ENCODE assay signal across 10 mouse cellular contexts in the genomic region with DNA sequence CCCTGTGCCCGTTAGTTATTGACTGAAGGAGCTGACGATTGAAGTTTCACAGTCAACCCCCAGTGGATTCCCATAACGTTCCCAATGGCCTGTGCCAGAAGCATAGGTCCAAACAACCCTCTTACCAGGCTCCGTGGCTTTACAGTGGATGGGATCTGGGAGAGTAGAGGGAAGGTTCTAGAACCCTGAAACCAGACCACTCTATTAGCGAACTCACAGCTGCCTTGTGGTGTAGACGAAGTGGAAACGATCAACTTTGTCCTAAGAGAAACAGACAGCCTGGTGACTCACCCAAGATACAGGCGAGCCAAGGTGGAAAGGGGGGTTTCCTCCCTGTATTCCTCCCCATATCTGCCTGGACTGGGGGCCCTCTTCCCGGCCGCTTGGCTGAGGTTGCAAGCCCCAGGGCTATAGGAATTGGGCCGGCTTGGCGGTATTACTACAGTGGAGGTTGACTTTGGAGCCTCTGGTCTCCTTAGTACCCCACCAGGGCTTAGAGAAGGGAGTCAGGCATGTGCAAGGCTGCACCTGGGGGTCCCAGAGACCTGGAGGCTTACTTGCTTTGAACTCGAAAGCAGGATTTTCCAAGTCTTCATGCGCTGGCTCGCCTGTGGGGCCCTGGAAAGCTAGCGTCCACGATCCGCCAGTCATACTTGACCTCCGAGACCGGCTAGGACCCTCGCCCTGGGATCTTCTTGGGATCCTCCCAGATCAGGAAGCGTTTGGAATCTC. TPM values are rescaled to one million over a fixed set of nuclear protein-coding genes. Genes with fewer than 3 reads are reported as not detected.
DNase-seq lines count a peak whose midpoint lies in the region; ATAC-seq and TF ChIP-seq lines count a peak whose summit lies in the region.
"Had no signal": no experiment of that assay in that cellular context is flagged by ENCODE, and none has a peak within 500 bp of the region (broad histone marks: within the 10 kb centered on the region; RNA-seq: fewer than 3 reads in every experiment).

No protein-coding gene starts in this region.

- H3K4me2 ChIP-seq in hindbrain, embryonic 14.5 days (replicated peaks), result peak overlapping the region; percentile 52
- H3K4me2 ChIP-seq in midbrain, embryonic 11.5 days, result peak overlapping the region; percentile 24

- H3K27me3 ChIP-seq in hindbrain, embryonic 14.5 days (ENCODE audit: control insufficient read depth, insufficient read depth, low read length), result peaks cover 100% of the 10 kb centered on the region
- H3K27me3 ChIP-seq in midbrain, embryonic 11.5 days (ENCODE audit: control insufficient read depth, insufficient read depth, low read length), result peaks cover 96% of the 10 kb centered on the region

- no peak overlapping the region for H3K27ac ChIP-seq in gastrocnemius, adult 2 months
- H3K27ac ChIP-seq in hindbrain, embryonic 14.5 days, result no peak overlapping the region
- H3K27ac ChIP-seq in midbrain, embryonic 11.5 days (ENCODE audit: low read depth, low read length), result no peak overlapping the region

- H3K36me3 ChIP-seq in hindbrain, embryonic 14.5 days (replicated peaks; ENCODE audit: control insufficient read depth, insufficient read depth), result no peaks in the 10 kb centered on the region
- H3K36me3 ChIP-seq in midbrain, embryonic 11.5 days (ENCODE audit: control insufficient read depth, insufficient read depth, low read length), result no peaks in the 10 kb centered on the region

- no peaks in the 10 kb centered on the region for H3K9me3 ChIP-seq in hindbrain, embryonic 14.5 days (ENCODE audit: control insufficient read depth, low read length)
- H3K9me3 ChIP-seq in midbrain, embryonic 11.5 days (ENCODE audit: control insufficient read depth, low read length), result no peaks in the 10 kb centered on the region

- H3K4me3 ChIP-seq in gastrocnemius, adult 2 months, result peak overlapping the region; percentile 67
- H3K4me3 ChIP-seq in hindbrain, embryonic 14.5 days (replicated peaks; ENCODE audit: low read length), result peak overlapping the region; percentile 29; the same call in 1 of the 2 replicates
- peak overlapping the region; percentile 17; the same call in 1 of the 2 replicates for H3K4me3 ChIP-seq in midbrain, embryonic 11.5 days (ENCODE audit: low read depth, low read length)

- ATAC-seq in hindbrain, embryonic 14.5 days (ENCODE audit: low FRiP score), result no peak
- no peak for ATAC-seq in midbrain, embryonic 11.5 days (ENCODE audit: low FRiP score)
- no peak for ATAC-seq in monocyte, adult 5-6 weeks (replicated peaks; ENCODE audit: insufficient number of reproducible peaks, low FRiP score, low TSS enrichment, poor library complexity, severe bottlenecking)

- TF ChIP-seq CTCF in gastrocnemius, adult 2 months (IDR thresholded peaks at IDR 0.05), result no peak

- H3K9ac ChIP-seq in hindbrain, embryonic 14.5 days, result no peak overlapping the region
- no peak overlapping the region for H3K9ac ChIP-seq in midbrain, embryonic 11.5 days (ENCODE audit: low read length)

- 2% methylated on average over 22 of the region's 22 CpGs for WGBS in hindbrain, embryonic 14.5 days
- WGBS in midbrain, embryonic 11.5 days, result 3% methylated on average over 22 of the region's 22 CpGs

- intact Hi-C loops in gastrocnemius, adult 2 months (cut with DNase I), result no loop called here
- intact Hi-C loops in gastrocnemius, postnatal 36 days (cut with DNase I), result no loop called here

- H3K4me1 ChIP-seq in hindbrain, embryonic 14.5 days (replicated peaks; ENCODE audit: control insufficient read depth, insufficient read depth, low read length), result peaks cover 28% of the 10 kb centered on the region
- H3K4me1 ChIP-seq in midbrain, embryonic 11.5 days (ENCODE audit: control insufficient read depth, insufficient read depth, low read length), result peaks cover 26% of the 10 kb centered on the region

- no peak for DNase-seq in gastrocnemius, adult 2 months
- no peak for DNase-seq in gastrocnemius, postnatal 36 days
- peak; percentile 30 for DNase-seq in R1 (ENCODE audit: low read depth, low spot score)
- no peak for DNase-seq in hindbrain, embryonic 14.5 days (ENCODE audit: low spot score)
- peak; percentile 93 for DNase-seq in midbrain, embryonic 11.5 days (ENCODE audit: low spot score, missing footprints)
- DNase-seq in thymus, postnatal 0 days (ENCODE audit: low spot score), result no peak
- DNase-seq in gastrocnemius, postnatal 25 days, result no peak

RNA-seq across cellular contexts. Expression of a gene that starts 0.8 kb away (rescaled TPM):
- under 1 TPM; 0.18 to 0.36 TPM for total RNA-seq in gastrocnemius, adult 2 months (2021)
- total RNA-seq in gastrocnemius, postnatal 36 days (2021), result under 1 TPM in 1 of 2 experiments, not detected in 1; 0.13 TPM
- 0.30 and 0.59 TPM in 2 replicates for polyA plus RNA-seq in hindbrain, embryonic 14.5 days (2014; fragmentation: Nextera tagmentation; extraction: Ambion mirVana)
- polyA plus RNA-seq in midbrain, embryonic 11.5 days (2014; fragmentation: Nextera tagmentation; extraction: Ambion mirVana), result 0.92 and 1.0 TPM in 2 replicates
- 3.6 and 3.8 TPM in 2 replicates for polyA plus RNA-seq in thymus, postnatal 0 days (2015; fragmentation: Nextera tagmentation; extraction: Ambion mirVana)
- 0.87 TPM in 1 of 3 replicates, not detected in the others for total RNA-seq in monocyte, adult 5-6 weeks (2017)
- under 1 TPM in 1 of 2 experiments, not detected in 1; 0.38 TPM for total RNA-seq in gastrocnemius, postnatal 25 days (2021)

RNA-seq across cellular contexts. Expression of a gene that starts 11.4 kb away (rescaled TPM):
- under 1 TPM in 1 of 2 experiments, not detected in 1; 0.13 TPM for total RNA-seq in gastrocnemius, adult 2 months (2021)
- not detected for total RNA-seq in gastrocnemius, postnatal 36 days (2021)
- polyA plus RNA-seq in hindbrain, embryonic 14.5 days (2014; fragmentation: Nextera tagmentation; extraction: Ambion mirVana), result 0.12 TPM in 1 of 2 replicates, not detected in the other
- not detected in 2 replicates for polyA plus RNA-seq in midbrain, embryonic 11.5 days (2014; fragmentation: Nextera tagmentation; extraction: Ambion mirVana)
- not detected in 2 replicates for polyA plus RNA-seq in thymus, postnatal 0 days (2015; fragmentation: Nextera tagmentation; extraction: Ambion mirVana)
- not detected in 3 replicates for total RNA-seq in monocyte, adult 5-6 weeks (2017)
- total RNA-seq in gastrocnemius, postnatal 25 days (2021), result under 1 TPM in 1 of 2 experiments, not detected in 1; 0.16 TPM
- polyA plus RNA-seq: cortical plate, adult 2 months; testis, adult 2 months had no signal

Comparison
In these comparisons a context has a peak if more than half of its experiments do, and no peak if none do; other contexts are left out.
1. DNase-seq: peak in R1 (single experiment) and midbrain, embryonic 11.5 days (single experiment); none in gastrocnemius, adult 2 months (single experiment), gastrocnemius, postnatal 36 days (0 of 2), hindbrain, embryonic 14.5 days (single experiment), thymus, postnatal 0 days (single experiment) and gastrocnemius, postnatal 25 days (single experiment).
2. H3K4me3 ChIP-seq: peak in every context shown above with its lines; median percentile 67 in gastrocnemius, adult 2 months; 29 in hindbrain, embryonic 14.5 days; 17 in midbrain, embryonic 11.5 days.